Mouse (Mus musculus) hindbrain, embryonic 11.5 days (tissue): ENCODE results near the gene Dmac2. TPM values are rescaled to one million over a fixed set of nuclear protein-coding genes. Genes with fewer than 3 reads are reported as not detected.

Experiments
- ATAC-seq: fragments of 200-750 bp; cut with Nextera tagmentation; 2 replicates; pipeline ENCODE4 v1.8.0; 2017; ENCODE audit warnings: mild to moderate bottlenecking, moderate TSS enrichment, moderate library complexity; ENCODE audit not compliant: low FRiP score
- DNase-seq: peaks from one replicate; pipeline ENCODE4 v3.0.0-alpha.2; 2015; ENCODE audit warnings: low spot score
- H3K27ac ChIP-seq: fragments of 300-500 bp; sonication (generic); 2 replicates; pipeline ENCODE4 v1.5.1; 2014; ENCODE audit warnings: mild to moderate bottlenecking, low read depth, low read length
- H3K27me3 ChIP-seq: fragments of 300-500 bp; sonication (generic); 2 replicates; pipeline ENCODE4 v1.6.1; 2014; ENCODE audit warnings: mild to moderate bottlenecking, low read length, moderate library complexity, mixed read lengths; ENCODE audit not compliant: control insufficient read depth, insufficient read depth
- H3K36me3 ChIP-seq: fragments of 300-500 bp; sonication (generic); 2 replicates; pipeline ENCODE4 v1.6.1; 2014; ENCODE audit warnings: mild to moderate bottlenecking, low read length, moderate library complexity, mixed read lengths; ENCODE audit not compliant: control insufficient read depth, insufficient read depth
- H3K4me1 ChIP-seq: fragments of 300-500 bp; sonication (generic); replicated peaks from 2 replicates; pipeline ENCODE4 v1.6.1; 2014; ENCODE audit warnings: low read length, mixed read lengths; ENCODE audit not compliant: control insufficient read depth, insufficient read depth
- H3K4me2 ChIP-seq: fragments of 300-500 bp; sonication (generic); replicated peaks from 2 replicates; pipeline ENCODE4 v1.6.1; 2014; ENCODE audit warnings: mild to moderate bottlenecking, low read depth, low read length
- H3K4me3 ChIP-seq: fragments of 300-500 bp; sonication (generic); 2 replicates; pipeline ENCODE4 v1.5.1; 2014; ENCODE audit warnings: low read depth, low read length
- H3K9ac ChIP-seq: fragments of 300-500 bp; sonication (generic); 2 replicates; pipeline ENCODE4 v1.6.1; 2014; ENCODE audit warnings: low read depth, low read length
- H3K9me3 ChIP-seq: fragments of 300-500 bp; sonication (generic); 2 replicates; pipeline ENCODE4 v1.6.1; 2016; ENCODE audit warnings: low read length; ENCODE audit not compliant: control insufficient read depth
- WGBS: fragments of 180-500 bp; shearing (Covaris S2); extraction: QIAGEN DNeasy Blood & Tissue Kit; methylation state at CpG from one replicate; pipeline ENCODE4 v1.1.7; 2014; 5-methylcytosine and 5-hydroxymethylcytosine counted together
- polyA plus RNA-seq: library from polyadenylated mRNA; unstranded; fragments of >200 nt; fragmentation: Nextera tagmentation; extraction: Ambion mirVana; gene quantifications from 2 replicates; pipeline ENCODE4 v1.2.1, GENCODE M21; 2014

The Dmac2 gene
- polyA plus RNA-seq, 1 experiment from 2014 or later, result 25.1 TPM

DNA sequence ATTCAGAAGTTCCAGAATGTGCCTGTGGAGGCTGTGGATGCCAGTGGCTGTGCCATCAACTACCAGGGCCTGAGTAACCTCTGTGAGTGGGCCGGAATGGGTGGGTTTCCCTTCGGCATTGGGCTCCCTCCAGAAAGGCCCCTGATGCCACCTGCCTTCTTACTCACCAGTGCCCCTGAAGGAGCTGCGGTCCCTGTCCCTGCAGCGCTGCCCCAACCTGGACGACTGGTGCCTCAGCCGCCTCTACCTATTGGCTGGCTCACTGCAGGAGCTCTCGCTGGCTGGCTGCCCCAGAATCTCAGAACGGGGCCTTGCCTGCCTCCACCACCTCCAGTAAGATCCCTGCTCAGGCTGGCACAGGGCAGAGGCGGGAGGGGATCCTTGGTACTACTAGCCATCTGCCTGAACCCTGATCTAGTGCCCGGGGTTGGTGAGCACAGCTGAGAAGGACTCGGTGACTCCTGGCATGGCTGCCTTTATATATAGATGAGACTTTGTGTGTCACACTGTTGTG, 4.7 kb downstream of the Dmac2 start:
- DNase-seq (no peak), ATAC-seq (no peak)
- H3K36me3 ChIP-seq, result no peaks in the 10 kb centered on the region
- H3K4me1 ChIP-seq, result peaks cover 3% of the 10 kb centered on the region; the same call in 1 of the 2 replicates
- WGBS, result 92% methylated on average over 11 of the region's 11 CpGs
- H3K4me2 ChIP-seq, result no peak overlapping the region
- no peak overlapping the region for H3K4me3 ChIP-seq
- no peak overlapping the region for H3K27ac ChIP-seq
- no peak overlapping the region for H3K9ac ChIP-seq
- H3K9me3 ChIP-seq, result no peaks in the 10 kb centered on the region
- H3K27me3 ChIP-seq, result peaks cover 6% of the 10 kb centered on the region; the same call in 1 of the 2 replicates

DNA sequence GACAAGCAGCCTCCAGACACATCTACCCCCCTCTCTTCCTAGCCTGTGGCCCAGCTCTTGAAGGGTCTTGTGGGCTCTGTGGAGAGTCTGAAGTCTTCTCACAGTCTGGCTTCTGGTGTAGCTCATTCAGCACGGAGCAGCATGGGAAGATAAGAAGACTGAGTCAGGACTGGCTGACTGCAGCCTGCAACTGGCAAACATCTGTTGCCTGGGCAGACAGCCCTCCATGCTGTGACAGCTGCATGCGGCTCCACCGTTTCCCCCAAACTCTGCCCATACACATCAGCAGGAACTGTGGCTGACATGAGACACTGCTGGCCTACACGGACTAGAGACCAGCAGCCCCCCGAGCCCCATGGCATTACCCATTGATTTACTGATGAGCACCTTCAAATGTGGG, 5.6 kb downstream of the Dmac2 start:
- H3K4me1 ChIP-seq, result peaks cover 3% of the 10 kb centered on the region; the same call in 1 of the 2 replicates
- H3K9me3 ChIP-seq, result no peaks in the 10 kb centered on the region
- H3K36me3 ChIP-seq, result no peaks in the 10 kb centered on the region
- no peak for ATAC-seq
- H3K27me3 ChIP-seq, result peaks cover 7% of the 10 kb centered on the region; the same call in 1 of the 2 replicates
- no peak overlapping the region for H3K27ac ChIP-seq
- H3K4me3 ChIP-seq, result no peak overlapping the region
- WGBS, result 79% methylated on average over 5 of the region's 5 CpGs
- DNase-seq, result no peak
- no peak overlapping the region for H3K9ac ChIP-seq
- no peak overlapping the region for H3K4me2 ChIP-seq

DNA sequence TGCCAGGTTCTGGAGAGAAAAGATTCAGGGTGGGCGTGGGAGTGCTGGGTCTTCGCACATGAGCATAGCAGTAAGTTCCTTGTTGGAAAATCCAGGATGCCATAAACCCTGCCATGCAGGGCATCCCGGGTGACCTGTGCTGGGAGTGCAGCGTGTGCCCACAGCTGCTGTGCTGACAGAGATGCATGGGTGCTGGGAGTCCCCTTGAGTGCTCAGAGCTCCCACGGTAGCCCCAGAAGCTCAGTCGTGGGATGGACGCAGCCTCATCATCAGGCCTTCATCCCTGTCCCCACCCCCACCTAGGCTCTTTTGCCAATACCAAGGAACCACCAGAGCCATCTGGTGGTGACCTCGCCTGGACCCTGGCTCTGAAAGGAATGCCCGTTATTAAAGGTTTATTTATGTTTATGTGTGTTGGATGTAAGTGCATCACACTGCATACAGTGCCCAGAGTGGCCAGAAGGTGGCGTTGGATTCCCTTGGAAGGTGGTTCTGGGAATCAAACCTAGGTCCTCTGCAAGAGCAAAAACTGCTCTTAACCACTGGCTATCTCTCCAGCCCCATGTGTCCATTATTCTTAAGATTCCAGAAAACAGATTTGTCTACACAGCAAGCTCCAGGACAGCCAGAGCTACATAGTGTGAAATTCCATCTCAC, 6.5 kb downstream of the Dmac2 start:
- peak; percentile 35 for DNase-seq
- Histone ChIP-seq H3K27ac (no peak overlapping the region), H3K9ac (no peak overlapping the region), H3K9me3 (no peaks in the 10 kb centered on the region), H3K4me2 (no peak overlapping the region), H3K4me1 (peaks cover 3% of the 10 kb centered on the region; the same call in 1 of the 2 replicates), H3K4me3 (no peak overlapping the region), H3K36me3 (no peaks in the 10 kb centered on the region), H3K27me3 (peaks cover 7% of the 10 kb centered on the region; the same call in 1 of the 2 replicates)
- no peak for ATAC-seq
- WGBS, result 78% methylated on average over 10 of the region's 10 CpGs

DNA sequence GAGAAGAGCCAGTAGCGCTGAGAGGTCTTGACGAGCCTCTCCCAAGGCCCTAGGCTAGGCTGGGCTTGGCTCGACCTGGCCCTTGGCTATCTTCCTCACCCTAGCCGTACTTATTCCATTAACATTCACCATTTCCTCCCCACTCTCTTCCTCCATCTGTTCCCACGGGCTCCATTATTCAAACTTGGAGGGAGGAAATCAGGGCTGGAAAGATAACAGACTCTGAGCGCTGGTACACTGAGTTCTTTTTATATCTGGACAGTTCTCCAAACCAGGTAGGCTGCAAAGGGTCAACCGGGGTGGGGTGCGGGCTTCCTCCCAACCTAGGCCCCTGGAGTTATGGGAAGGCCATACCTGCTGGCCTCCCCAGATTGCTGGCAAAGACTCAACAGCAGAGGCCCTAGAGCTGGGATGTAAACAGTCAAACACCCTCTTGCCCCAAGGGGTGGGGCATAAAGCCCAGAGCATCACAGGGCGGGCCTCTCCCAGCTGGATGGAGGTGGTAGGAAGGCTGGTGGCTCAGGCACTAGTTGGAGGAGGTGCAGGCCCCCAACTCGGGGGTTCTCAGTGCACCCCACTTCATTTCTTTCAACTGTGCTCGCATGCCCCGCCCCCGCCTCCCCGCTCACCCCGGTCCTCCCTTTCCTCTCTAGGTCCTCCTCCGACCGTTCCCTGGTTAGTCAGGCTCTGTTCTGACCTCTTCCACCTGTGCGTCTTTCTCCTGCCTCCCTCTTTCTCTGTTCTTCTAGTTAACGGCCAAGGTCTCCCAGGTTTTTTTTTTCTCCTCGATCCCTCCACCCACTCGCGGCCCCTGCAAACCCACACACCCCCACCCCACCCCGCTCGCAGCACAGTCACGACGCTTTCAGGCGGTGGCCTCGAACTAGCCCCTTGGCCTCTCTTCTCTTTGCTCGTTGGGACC, 7.6 kb downstream of the Dmac2 start, which contains the start of gene B3gnt8:
Gene B3gnt8 (plus strand): TSS at position 146 of the 922 bp plus-strand sequence.
- DNase-seq (no peak), ATAC-seq (0 out of 2 replicates have a peak, but pooled peaks have one; percentile 4)
- Histone ChIP-seq H3K27ac (no peak within 1 kb of the TSS; the same call in 1 of the 2 replicates), H3K4me1 (peaks cover 3% of the 10 kb centered on the region; the same call in 1 of the 2 replicates), H3K4me3 (peak within 1 kb of the TSS; percentile 2; the same call in 1 of the 2 replicates), H3K27me3 (peaks cover 7% of the 10 kb centered on the region; the same call in 1 of the 2 replicates), H3K9me3 (no peaks in the 10 kb centered on the region), H3K9ac (peak within 1 kb of the TSS; percentile 42; the same call in 1 of the 2 replicates), H3K36me3 (no peaks in the 10 kb centered on the region), H3K4me2 (peak within 1 kb of the TSS; percentile 24)
- WGBS, result 23% methylated on average over 25 of the region's 29 CpGs

DNA sequence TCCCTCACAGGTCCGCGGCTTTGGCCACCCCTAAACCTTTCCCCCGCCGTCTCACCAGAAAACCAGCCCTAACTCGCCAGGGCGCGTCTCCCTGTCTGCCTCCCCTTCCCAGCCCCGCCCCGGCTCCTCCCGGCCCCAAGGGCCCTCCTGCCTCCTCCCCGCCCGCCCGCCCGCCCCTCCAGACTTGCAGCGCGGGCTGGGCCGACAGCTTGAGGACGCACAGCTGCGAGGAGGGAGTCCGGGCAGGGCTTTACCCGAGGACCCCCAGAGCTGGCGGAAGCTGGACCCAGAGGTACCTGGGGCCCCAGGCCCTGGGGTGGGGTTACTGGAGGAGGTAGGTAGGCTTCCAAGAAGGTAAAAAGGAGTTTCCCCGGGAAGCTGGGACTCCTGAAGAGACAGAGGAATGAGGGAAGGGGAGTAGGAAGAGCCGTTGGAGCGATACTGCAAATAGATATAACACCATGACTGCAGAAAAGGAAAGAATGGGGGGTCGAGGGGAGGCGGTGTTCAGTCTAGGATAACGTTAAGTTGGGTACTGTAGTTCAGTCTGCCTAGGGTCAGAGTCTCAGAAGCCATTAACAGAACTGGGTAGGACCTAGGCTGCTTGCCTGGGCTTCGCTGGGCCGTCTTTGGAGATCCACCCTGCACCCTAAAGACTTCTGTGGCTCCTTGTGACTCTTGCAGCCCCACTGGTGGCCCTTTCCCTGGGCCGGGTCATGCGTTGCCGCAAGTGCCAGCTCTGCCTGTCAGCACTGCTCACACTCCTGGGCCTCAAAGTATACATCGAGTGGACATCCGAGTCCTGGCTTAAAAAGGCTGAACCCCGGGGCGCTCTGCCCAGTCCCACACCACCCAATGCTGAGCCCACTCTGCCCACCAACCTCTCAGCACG, 8.5 kb downstream of the Dmac2 start:
- H3K36me3 ChIP-seq, result no peaks in the 10 kb centered on the region
- no peak overlapping the region; the same call in 1 of the 2 replicates for H3K27ac ChIP-seq
- WGBS, result 20% methylated on average over 37 of the region's 38 CpGs
- H3K4me2 ChIP-seq, result peak overlapping the region; percentile 24
- peaks cover 3% of the 10 kb centered on the region; the same call in 1 of the 2 replicates for H3K4me1 ChIP-seq
- DNase-seq, result peak; percentile 45
- H3K9me3 ChIP-seq, result no peaks in the 10 kb centered on the region
- peak overlapping the region; percentile 42; the same call in 1 of the 2 replicates for H3K9ac ChIP-seq
- H3K27me3 ChIP-seq, result peaks cover 7% of the 10 kb centered on the region; the same call in 1 of the 2 replicates
- peak overlapping the region; percentile 2; the same call in 1 of the 2 replicates for H3K4me3 ChIP-seq
- peak; percentile 45; the same call in 1 of the 2 replicates for ATAC-seq

DNA sequence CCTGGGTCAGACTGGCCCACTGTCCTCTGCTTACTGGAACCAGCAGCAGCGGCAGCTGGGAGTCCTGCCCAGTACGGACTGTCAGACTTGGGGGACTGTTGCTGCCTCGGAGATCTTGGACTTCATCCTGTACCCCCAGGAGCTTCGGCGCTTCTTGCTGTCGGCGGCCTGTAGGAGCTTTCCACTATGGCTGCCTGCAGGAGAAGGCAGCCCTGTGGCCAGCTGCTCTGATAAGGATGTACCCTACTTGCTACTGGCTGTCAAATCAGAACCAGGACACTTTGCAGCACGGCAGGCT, 9.1 kb downstream of the Dmac2 start:
- Histone ChIP-seq H3K4me3 (no peak overlapping the region), H3K9me3 (no peaks in the 10 kb centered on the region), H3K27ac (no peak overlapping the region), H3K4me1 (peaks cover 3% of the 10 kb centered on the region; the same call in 1 of the 2 replicates), H3K36me3 (no peaks in the 10 kb centered on the region), H3K9ac (no peak overlapping the region), H3K4me2 (no peak overlapping the region), H3K27me3 (peaks cover 7% of the 10 kb centered on the region; the same call in 1 of the 2 replicates)
- WGBS, result 66% methylated on average over 8 of the region's 8 CpGs
- no peak for ATAC-seq
- DNase-seq, result no peak

DNA sequence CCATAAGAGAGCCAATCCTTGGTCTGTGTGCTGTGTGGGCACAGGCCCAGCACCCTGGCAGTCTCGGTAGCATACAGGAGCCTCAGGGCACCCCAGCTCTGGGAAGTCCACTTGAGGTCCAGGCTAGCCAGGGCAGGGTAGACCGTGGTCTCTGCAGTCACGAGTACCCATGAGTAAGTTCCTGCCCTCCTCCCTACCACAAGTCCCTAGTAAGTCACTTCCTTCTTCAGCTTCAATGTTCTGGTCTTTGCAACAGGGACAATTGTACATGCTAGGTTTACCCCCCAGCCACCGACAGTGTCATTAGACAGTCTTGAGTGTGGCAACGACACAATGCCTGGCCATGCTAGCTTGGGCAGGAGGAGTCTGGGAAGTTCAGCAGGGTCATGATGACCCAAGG, 13.5 kb downstream of the Dmac2 start:
- WGBS, result 91% methylated on average over 5 of the region's 5 CpGs
- Histone ChIP-seq H3K36me3 (no peaks in the 10 kb centered on the region), H3K27me3 (peaks cover 4% of the 10 kb centered on the region; the same call in 1 of the 2 replicates), H3K27ac (no peak overlapping the region), H3K9me3 (no peaks in the 10 kb centered on the region), H3K4me3 (no peak overlapping the region), H3K4me2 (no peak overlapping the region), H3K9ac (no peak overlapping the region), H3K4me1 (no peaks in the 10 kb centered on the region; the same call in 1 of the 2 replicates)
- DNase-seq (no peak), ATAC-seq (no peak)

DNA sequence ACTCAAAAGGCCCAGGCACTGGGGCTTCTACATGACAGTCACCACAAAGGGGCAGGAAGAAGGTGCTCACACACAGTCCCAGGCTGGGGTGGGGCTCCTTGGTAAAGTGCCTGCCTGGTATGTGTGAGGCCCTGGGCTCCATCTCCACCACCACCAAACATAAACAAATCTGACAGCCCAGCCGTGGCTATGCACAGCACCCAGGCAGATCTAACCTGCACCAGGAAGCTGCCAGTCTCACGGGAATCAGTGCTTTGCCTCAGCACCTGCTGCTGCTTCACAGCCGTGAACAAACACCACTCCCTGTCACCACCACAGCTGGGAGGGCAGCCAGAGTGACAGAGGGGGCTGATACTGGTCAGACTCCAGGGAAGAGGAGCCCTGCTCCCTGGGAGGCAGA, 17.2 kb downstream of the Dmac2 start:
- Histone ChIP-seq H3K4me1 (no peaks in the 10 kb centered on the region), H3K4me3 (no peak overlapping the region), H3K9ac (no peak overlapping the region), H3K27ac (no peak overlapping the region), H3K27me3 (no peaks in the 10 kb centered on the region), H3K36me3 (no peaks in the 10 kb centered on the region), H3K9me3 (no peaks in the 10 kb centered on the region), H3K4me2 (no peak overlapping the region)
- DNase-seq, result no peak
- WGBS, result 66% methylated on average over 3 of the region's 3 CpGs
- no peak for ATAC-seq
